Mouse (Mus musculus): ENCODE data around the gene Fam219b. TPM values are rescaled to one million over a fixed set of nuclear protein-coding genes. Genes with fewer than 3 reads are reported as not detected.

Fam219b gene
- polyA plus RNA-seq, 1 experiment from 2014 or later, result 10.6 TPM

- Histone ChIP-seq H3K4me3 (no peak overlapping the region), H3K27me3 (no peaks in the 10 kb centered on the region), H3K4me2 (no peak overlapping the region), H3K9ac (no peak overlapping the region), H3K9me3 (replicated peaks) (no peaks in the 10 kb centered on the region), H3K36me3 (peaks cover 27% of the 10 kb centered on the region), H3K27ac (no peak overlapping the region), H3K4me1 (replicated peaks) (peaks cover 36% of the 10 kb centered on the region)
- no peak for ATAC-seq (replicated peaks; ENCODE audit: insufficient number of reproducible peaks, insufficient read depth, low FRiP score, low read depth)
Observed at GRCm38 (mm10) chr9:57526435-57526834, 10.9 kb upstream of the Fam219b start.

GRCm38 (mm10) chr9:57531946-57532345 lies 5.4 kb upstream of the Fam219b start:
- Histone ChIP-seq H3K4me2 (no peak overlapping the region), H3K9ac (no peak overlapping the region), H3K4me1 (replicated peaks) (peaks cover 4% of the 10 kb centered on the region), H3K4me3 (no peak overlapping the region), H3K9me3 (replicated peaks) (no peaks in the 10 kb centered on the region), H3K27me3 (no peaks in the 10 kb centered on the region), H3K27ac (no peak overlapping the region), H3K36me3 (peaks cover 54% of the 10 kb centered on the region)
- no peak for ATAC-seq (replicated peaks; ENCODE audit: insufficient number of reproducible peaks, insufficient read depth, low FRiP score, low read depth)
- 80% methylated on average over 1 of the region's 1 CpGs for WGBS

GRCm38 (mm10) chr9:57536362-57536761 lies 966 bp upstream of the Fam219b start:
- no peak for ATAC-seq (replicated peaks; ENCODE audit: insufficient number of reproducible peaks, insufficient read depth, low FRiP score, low read depth)
- H3K27me3 ChIP-seq, result no peaks in the 10 kb centered on the region
- 80% methylated on average over 5 of the region's 5 CpGs for WGBS
- H3K4me3 ChIP-seq, result peak overlapping the region; percentile 75; the same call in 1 of the 2 replicates
- H3K9me3 ChIP-seq (replicated peaks), result no peaks in the 10 kb centered on the region
- peak overlapping the region; percentile 76 for H3K4me2 ChIP-seq
- H3K9ac ChIP-seq, result no peak overlapping the region
- H3K27ac ChIP-seq, result no peak overlapping the region
- H3K36me3 ChIP-seq, result peaks cover 43% of the 10 kb centered on the region
- peaks cover 16% of the 10 kb centered on the region for H3K4me1 ChIP-seq (replicated peaks)

- peaks cover 38% of the 10 kb centered on the region for H3K36me3 ChIP-seq
- ATAC-seq (replicated peaks; ENCODE audit: insufficient number of reproducible peaks, insufficient read depth, low FRiP score, low read depth), result peak; percentile 7; the same call in 1 of the 2 replicates
- under 1% methylated on average over 24 of the region's 24 CpGs for WGBS
Observed at GRCm38 (mm10) chr9:57537728-57538181, 427 bp downstream of the Fam219b start.

GRCm38 (mm10) chr9:57539550-57539949 lies 2.2 kb downstream of the Fam219b start:
- Histone ChIP-seq H3K36me3 (peaks cover 46% of the 10 kb centered on the region), H3K9me3 (replicated peaks) (no peaks in the 10 kb centered on the region), H3K4me1 (replicated peaks) (peaks cover 16% of the 10 kb centered on the region), H3K9ac (no peak overlapping the region), H3K4me2 (no peak overlapping the region), H3K27ac (no peak overlapping the region), H3K4me3 (no peak overlapping the region), H3K27me3 (no peaks in the 10 kb centered on the region)
- WGBS, result 85% methylated on average over 2 of the region's 2 CpGs
- no peak for ATAC-seq (replicated peaks; ENCODE audit: insufficient number of reproducible peaks, insufficient read depth, low FRiP score, low read depth)

More at GRCm38 (mm10) chr9:57537728-57538181, 427 bp downstream of the Fam219b start:
- Histone ChIP-seq H3K4me1 (replicated peaks) (peaks cover 16% of the 10 kb centered on the region), H3K9ac (peak overlapping the region; percentile 80), H3K4me3 (peak overlapping the region; percentile 75), H3K27me3 (no peaks in the 10 kb centered on the region), H3K9me3 (replicated peaks) (no peaks in the 10 kb centered on the region), H3K27ac (peak overlapping the region; percentile 81), H3K4me2 (peak overlapping the region; percentile 76)

GRCm38 (mm10) chr9:57541312-57541711 lies 4.0 kb downstream of the Fam219b start:
- Histone ChIP-seq H3K9me3 (replicated peaks) (no peaks in the 10 kb centered on the region), H3K4me3 (no peak overlapping the region), H3K36me3 (peaks cover 59% of the 10 kb centered on the region), H3K27ac (no peak overlapping the region), H3K4me2 (no peak overlapping the region), H3K27me3 (no peaks in the 10 kb centered on the region), H3K9ac (no peak overlapping the region), H3K4me1 (replicated peaks) (peaks cover 16% of the 10 kb centered on the region)
- ATAC-seq (replicated peaks; ENCODE audit: insufficient number of reproducible peaks, insufficient read depth, low FRiP score, low read depth), result no peak
- WGBS, result 0% methylated on average over 1 of the region's 1 CpGs

GRCm38 (mm10) chr9:57543951-57544350 lies 6.6 kb downstream of the Fam219b start:
- Histone ChIP-seq H3K4me1 (replicated peaks) (peaks cover 14% of the 10 kb centered on the region), H3K4me3 (no peak overlapping the region), H3K27ac (no peak overlapping the region), H3K9me3 (replicated peaks) (no peaks in the 10 kb centered on the region), H3K27me3 (no peaks in the 10 kb centered on the region), H3K36me3 (peaks cover 78% of the 10 kb centered on the region), H3K4me2 (no peak overlapping the region), H3K9ac (no peak overlapping the region)
- 69% methylated on average over 3 of the region's 3 CpGs for whole genome bisulfite sequencing
- ATAC-seq (replicated peaks; ENCODE audit: insufficient number of reproducible peaks, insufficient read depth, low FRiP score, low read depth), result no peak

- H3K9me3 ChIP-seq (replicated peaks), result no peaks in the 10 kb centered on the region
- no peak overlapping the region for H3K4me3 ChIP-seq
- 64% methylated on average over 5 of the region's 5 CpGs for WGBS
- H3K36me3 ChIP-seq, result peaks cover 70% of the 10 kb centered on the region
- no peak overlapping the region for H3K4me2 ChIP-seq
- H3K9ac ChIP-seq, result no peak overlapping the region
- H3K27me3 ChIP-seq, result no peaks in the 10 kb centered on the region
- no peak; the same call in 1 of the 2 replicates for ATAC-seq (replicated peaks; ENCODE audit: insufficient number of reproducible peaks, insufficient read depth, low FRiP score, low read depth)
- H3K4me1 ChIP-seq (replicated peaks), result peaks cover 38% of the 10 kb centered on the region
- 0 out of 2 replicates have a peak overlapping the region, but pooled peaks have one; percentile 8 for H3K27ac ChIP-seq
Observed at GRCm38 (mm10) chr9:57547287-57547686, 10.0 kb downstream of the Fam219b start.

- peaks cover 38% of the 10 kb centered on the region for H3K4me1 ChIP-seq (replicated peaks)
- H3K9ac ChIP-seq, result no peak overlapping the region
- ATAC-seq (replicated peaks; ENCODE audit: insufficient number of reproducible peaks, insufficient read depth, low FRiP score, low read depth), result no peak
- no peak overlapping the region for H3K4me3 ChIP-seq
- no peak overlapping the region for H3K4me2 ChIP-seq
- H3K27me3 ChIP-seq, result no peaks in the 10 kb centered on the region
- no peaks in the 10 kb centered on the region for H3K9me3 ChIP-seq (replicated peaks)
- 83% methylated on average over 11 of the region's 11 CpGs for WGBS
- H3K27ac ChIP-seq, result no peak overlapping the region
- H3K36me3 ChIP-seq, result peaks cover 64% of the 10 kb centered on the region
Observed at GRCm38 (mm10) chr9:57547869-57548268, 10.5 kb downstream of the Fam219b start.

- no peak overlapping the region for H3K9ac ChIP-seq
- no peak for ATAC-seq (replicated peaks; ENCODE audit: insufficient number of reproducible peaks, insufficient read depth, low FRiP score, low read depth)
- H3K4me1 ChIP-seq (replicated peaks), result peaks cover 38% of the 10 kb centered on the region
- 87% methylated on average over 4 of the region's 4 CpGs for WGBS
- no peak overlapping the region for H3K4me3 ChIP-seq
- H3K36me3 ChIP-seq, result peaks cover 51% of the 10 kb centered on the region
- H3K4me2 ChIP-seq, result no peak overlapping the region
- H3K9me3 ChIP-seq (replicated peaks), result no peaks in the 10 kb centered on the region
- H3K27ac ChIP-seq, result peak overlapping the region; percentile 88
- no peaks in the 10 kb centered on the region for H3K27me3 ChIP-seq
Observed at GRCm38 (mm10) chr9:57549186-57549585, 11.9 kb downstream of the Fam219b start.

GRCm38 (mm10) chr9:57550126-57550862 lies 13.0 kb downstream of the Fam219b start:
- H3K4me1 ChIP-seq (replicated peaks), result peaks cover 38% of the 10 kb centered on the region
- WGBS, result 59% methylated on average over 11 of the region's 11 CpGs
- peak; percentile 79 for ATAC-seq (replicated peaks; ENCODE audit: insufficient number of reproducible peaks, insufficient read depth, low FRiP score, low read depth)
- H3K9ac ChIP-seq, result no peak overlapping the region
- no peak overlapping the region for H3K4me3 ChIP-seq
- H3K36me3 ChIP-seq, result peaks cover 40% of the 10 kb centered on the region
- no peaks in the 10 kb centered on the region for H3K27me3 ChIP-seq
- peak overlapping the region; percentile 38 for H3K4me2 ChIP-seq
- H3K27ac ChIP-seq, result peak overlapping the region; percentile 88
- H3K9me3 ChIP-seq (replicated peaks), result no peaks in the 10 kb centered on the region
